Mouse (Mus musculus) adrenal gland, adult 18-20 months (tissue): Measurements from ENCODE around the gene 4930558C23Rik. TPM values are rescaled to one million over a fixed set of nuclear protein-coding genes. Genes with fewer than 3 reads are reported as not detected.
"Not testable (repeated sequence)": the region's sequence is repeated elsewhere in the genome, so short reads cannot be mapped to it uniquely, and the experiment has no call there.

Experiments
- DNase-seq, 2 experiments: peaks; one replicate each; pipeline ENCODE4 v3.0.0; 2021 to 2022; ENCODE audit warnings: low spot score in 2 of 2
- total RNA-seq, 2 experiments: library from RNA; stranded (reverse); gene quantifications; 1 replicate in 1 of 2; 2 replicates in 1 of 2; pipeline ENCODE4 v1.2.3; 2021

The 4930558C23Rik gene
- total RNA-seq, 2 experiments from 2014 or later, result not detected

DNA sequence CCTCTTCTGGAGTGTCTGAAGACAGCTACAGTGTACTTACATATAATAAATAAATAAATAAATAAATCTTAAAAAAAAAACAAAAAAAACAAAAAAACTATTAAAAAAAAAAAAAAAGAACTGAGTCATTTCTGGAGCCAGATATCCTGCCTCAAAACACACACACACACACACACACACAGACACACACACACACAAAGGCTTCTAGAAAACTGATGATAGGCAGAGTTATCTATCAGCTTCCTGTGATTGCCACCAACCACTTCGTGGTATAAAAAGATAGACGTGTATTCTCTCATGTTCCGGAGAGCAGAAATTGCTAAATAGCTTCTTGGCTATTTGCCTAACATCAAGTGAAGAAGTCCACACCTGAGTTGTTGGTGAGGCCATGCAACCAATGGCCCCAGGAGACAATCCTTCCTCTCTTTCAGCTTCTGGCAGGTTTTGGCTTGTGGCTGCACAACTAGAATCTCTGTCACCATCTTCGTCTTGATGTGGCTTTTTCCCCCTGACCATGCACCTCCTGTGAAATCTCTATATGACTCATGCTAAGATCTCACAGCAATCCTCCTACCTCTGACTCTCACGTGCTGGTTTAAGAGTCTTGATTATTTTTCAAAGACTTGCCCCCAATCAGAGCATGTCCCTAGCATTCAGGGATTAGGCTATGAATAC, 17.1 kb downstream of the 4930558C23Rik start:
- no peak for DNase-seq

DNA sequence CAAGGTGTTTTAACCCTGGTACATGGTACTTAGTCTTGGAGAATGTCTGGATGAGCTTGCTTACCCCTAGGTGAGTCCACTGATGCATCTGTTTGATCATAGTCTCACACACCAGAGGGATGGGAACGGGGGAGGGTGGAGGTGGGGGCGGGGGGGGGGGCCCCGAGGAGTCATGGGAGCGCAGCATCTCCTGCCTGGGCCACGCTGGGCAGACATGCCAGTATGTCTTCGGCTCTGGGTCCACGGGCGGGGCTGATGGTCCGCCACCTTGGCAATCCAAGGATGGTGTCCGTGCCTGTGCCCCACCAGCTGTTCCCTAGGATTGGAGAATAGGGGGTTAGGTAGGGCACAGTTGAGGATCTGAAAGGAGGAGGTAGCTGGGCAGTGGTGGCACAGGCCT, 29.4 kb downstream of the 4930558C23Rik start:
- no peak for DNase-seq

DNA sequence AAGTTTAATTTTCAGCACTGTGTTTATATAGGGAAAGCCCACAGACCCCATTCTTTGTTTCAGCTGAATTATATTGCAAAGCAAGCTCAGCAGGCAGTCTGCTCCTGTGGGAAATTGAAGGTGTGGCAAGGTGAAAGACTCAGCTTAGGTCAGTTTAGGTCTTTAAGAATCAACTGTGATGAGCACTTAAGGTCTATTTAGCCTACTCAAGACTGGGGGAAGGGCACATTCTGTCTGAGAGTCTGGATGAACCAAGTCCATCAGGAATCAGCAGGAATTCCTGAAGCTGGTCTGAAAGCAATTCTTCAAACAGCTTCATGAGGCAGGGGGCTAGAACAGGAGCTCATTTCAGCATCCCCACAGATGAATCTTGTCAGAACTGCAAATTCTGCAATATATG, 32.5 kb downstream of the 4930558C23Rik start:
- no peak for DNase-seq

DNA sequence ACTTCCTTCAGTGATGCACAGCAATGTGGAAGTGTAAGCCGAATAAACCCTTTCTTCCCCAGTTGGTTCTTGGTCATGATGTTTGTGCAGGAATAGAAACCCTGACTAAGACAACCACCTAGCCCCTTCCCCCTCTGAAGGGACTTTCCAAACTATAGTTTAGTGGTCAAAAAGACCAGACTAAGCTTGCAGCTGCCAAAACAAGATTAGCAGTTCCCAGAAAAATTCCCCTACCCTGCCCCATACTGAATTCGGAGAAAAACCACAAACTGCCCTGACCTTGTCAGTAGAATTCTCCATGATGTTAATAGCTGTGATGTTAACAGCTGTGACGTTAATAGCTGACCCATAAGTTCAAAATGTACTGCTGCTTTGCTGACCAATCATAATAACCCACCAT, 42.4 kb downstream of the 4930558C23Rik start:
- DNase-seq, result not testable (repeated sequence)

DNA sequence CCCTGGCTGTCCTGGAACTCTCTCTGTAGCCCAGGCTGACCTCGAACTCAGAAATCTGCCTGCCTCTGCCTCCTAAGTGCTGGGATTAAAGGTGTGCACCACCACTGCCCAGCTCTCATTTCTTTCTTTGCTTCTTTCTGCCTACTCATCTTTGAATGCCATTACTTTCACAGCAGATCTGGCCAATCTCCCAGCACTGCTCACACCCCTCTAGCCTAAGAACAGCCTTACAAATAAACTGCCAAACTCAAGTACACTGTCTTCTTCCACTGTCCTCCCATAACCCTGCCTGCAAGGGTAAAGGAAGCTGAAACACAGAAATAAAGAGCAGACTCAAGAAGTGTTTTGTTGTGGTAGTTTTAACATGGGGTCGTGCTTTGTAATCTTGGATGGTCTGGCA, 44.9 kb downstream of the 4930558C23Rik start:
- no peak for DNase-seq

DNA sequence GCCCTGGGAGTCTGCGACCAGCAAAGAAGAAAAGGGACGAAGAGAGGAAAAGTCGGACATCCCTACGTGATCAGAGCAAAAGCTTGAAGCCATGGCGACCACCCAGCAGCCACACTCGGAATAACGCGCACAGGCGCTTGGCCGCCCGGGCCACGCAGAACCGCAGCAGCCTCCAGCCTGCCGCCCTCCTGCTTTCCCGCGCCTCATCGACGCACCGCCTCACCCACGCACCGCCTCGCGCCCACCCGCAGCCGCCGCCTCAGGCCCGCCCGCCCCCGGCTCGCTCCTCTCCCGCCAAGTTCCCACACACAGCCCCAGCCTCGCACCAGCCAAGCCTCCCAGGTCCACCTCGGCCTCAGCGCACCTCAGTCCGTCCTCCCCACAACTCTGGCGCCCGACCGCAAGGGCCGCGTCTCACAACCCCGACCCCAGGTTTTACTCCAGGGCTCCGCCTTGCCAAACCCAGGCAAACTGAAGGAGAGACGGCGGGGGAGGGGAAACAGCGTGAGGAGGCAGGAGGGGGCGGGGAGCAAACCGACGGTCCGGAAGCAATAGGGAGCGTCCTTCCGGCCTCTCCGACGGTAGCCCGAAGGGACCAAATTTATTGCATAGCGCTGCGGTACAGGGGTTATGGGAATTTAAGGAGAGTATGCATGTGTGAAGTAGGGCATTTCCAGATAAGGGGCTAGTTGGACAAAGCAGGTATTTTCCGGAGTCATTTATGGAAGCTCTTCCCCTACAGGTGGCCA, 45.8 kb downstream of the 4930558C23Rik start, which contains the start of gene Setdb1:
TSS of gene Setdb1 (minus strand) at position 502 of the 749 bp plus-strand sequence.
- DNase-seq, result peak; percentile 95

DNA sequence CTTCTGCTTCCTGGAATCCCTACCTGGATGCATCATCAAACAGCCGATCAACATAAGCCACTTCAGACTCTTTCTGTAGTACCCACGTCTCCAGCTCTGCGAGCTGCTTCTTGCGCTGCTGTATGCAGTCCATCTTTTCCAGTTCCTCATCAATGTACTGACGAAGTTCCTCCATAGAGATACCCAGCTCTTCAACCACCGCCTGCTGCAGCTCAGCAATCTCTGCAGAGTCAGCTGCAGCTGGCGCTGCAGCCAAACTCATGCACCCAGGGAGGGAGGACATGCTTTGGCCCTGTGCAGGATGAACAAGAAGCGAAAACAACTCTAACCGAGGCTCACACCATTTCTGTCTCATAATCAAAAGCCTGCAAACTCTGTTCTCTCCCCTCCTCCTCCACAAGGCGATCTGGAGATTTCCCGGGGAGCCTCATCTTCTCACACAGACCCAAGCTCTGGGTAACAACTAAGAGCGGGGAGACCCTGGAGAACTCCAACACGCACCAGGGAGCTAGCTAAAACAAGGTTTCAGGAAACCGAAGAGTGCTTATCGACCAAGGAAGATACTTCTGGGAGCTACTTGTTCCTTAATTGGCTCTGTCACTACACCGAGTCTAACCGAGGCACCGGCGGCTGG, 46.6 kb downstream of the 4930558C23Rik start:
- DNase-seq, result not testable (repeated sequence)

DNA sequence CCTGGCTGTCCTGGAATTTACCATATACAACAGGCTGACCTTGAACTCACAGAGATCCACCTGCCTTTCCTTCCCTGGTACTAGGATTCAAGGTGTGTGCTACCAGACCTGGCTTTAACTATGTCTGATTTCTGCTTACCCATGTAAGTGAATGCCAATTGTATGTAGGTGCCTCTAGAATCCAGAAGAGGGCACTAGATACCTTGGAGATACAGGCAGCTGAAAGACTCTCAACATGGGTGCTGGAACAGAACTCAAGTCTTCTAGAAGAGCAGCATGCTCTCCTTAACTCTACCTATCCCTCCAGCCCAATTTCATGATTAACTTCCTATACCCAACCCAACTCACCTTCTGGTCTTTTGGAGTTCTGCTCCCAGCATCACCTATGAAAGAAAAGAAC, 53.1 kb downstream of the 4930558C23Rik start:
- DNase-seq, result no peak

DNA sequence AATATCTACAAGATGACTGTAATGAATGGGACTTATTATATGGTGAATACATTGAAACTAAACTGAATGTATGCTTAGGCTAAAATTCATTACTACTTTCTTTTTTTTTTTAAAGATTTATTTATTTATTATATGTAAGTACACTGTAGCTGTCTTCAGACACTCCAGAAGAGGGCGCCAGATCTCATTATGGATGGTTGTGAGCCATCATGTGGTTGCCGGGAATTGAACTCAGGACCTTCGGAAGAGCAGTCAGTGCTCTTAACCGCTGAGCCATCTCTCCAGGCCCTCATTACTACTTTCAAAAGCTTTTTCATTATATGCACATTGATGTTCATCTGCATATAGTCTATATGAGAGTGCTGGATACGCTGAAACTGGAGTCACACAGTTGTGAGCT, 54.3 kb downstream of the 4930558C23Rik start:
- not testable (repeated sequence) for DNase-seq

DNA sequence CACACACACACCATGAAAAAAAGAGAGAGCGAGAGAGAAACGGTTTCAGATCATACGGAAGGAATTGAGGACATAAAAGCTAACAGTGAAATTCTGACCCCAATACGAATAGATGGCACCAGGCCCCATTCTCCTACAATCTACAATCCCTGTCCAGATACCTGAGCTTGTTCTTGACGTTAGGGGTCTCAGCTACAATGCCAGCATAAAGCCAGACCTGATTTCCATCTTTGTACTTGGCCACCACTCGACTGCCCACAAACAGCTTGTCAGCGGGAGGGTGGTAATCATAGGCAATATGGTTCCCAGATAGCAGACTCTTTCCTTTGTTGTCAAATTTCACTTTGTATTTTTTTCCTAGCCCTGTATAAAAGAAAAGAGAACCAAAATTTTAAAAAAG, 56.2 kb downstream of the 4930558C23Rik start:
- no peak for DNase-seq

DNA sequence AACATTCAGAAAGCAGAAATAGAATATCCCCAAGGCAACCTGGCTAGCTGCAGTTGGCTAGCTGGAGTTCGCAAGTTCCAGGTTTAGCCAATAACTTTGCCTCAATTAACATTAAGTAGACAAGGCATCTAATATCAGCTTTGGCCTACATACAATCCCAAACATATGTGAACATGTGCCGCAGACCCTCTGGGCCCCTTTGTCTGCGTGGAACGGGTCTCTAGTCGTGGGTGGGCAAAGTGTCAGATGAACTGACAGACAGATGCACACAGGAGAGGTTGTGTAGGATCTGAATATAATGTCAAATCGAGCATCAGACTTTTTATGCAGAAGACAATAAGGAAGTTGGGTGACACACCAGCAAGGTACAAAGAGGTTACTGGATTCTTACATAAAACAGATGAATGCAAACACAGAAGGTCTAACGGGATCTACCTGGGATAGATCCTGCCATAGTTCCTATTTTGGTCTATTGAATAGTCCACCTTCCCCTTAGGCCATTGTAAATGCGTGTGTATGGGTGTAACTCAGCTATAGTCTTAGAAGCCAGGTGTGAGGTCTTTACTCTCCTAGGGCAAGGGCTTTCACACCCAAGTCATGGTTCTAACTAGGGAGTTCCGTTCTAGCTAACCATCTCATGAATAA, 59.2 kb downstream of the 4930558C23Rik start:
- not testable (repeated sequence) for DNase-seq

DNA sequence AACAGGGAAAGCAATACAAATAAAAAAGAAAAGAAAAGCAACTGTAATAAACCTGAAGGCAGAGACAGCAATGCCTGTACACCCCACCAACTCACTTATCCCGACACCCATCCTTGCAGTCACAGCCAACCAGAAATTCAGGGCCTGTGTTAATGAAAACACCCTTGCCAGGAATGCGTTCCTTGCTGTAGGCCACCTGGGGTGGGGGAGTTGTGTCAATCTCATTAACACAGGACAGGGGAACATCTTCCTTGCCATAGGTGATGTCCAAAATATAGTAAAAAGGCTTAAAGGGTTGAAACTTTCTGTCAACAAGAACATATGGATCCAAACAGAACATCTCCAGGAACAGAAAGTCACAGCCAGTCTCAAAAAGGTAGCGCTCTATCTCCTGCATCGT, 64.4 kb downstream of the 4930558C23Rik start:
- DNase-seq, result no peak

DNA sequence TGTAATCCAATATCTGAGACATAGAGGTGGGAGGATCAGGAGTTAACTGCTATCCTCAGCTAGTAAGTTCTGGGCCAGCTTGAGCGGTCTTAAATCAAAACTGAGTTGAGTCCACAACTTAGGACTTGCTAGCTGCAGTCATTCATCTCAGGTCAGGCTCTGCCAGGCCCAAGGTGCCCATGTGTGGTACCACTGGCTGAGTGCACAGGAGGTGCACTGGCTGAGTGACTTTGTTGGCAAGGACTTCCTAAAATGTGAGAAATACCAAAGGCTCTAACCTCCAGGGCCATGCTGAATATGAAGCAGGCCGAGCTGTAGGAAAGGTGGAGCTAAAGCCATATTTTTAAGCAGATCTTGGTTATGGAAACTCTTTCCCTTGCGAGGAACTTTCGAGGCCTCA, 65.3 kb downstream of the 4930558C23Rik start:
- no peak for DNase-seq

Other genes with a start within 250 kb of the 4930558C23Rik start
- gene Sema6c, start 242.4 kb downstream of the 4930558C23Rik start, total RNA-seq, result 1 to 10 TPM; 1.6 to 2.5 TPM
- 10 to 100 TPM; 21.4 to 22.1 TPM for gene Gabpb2, start 184.9 kb downstream of the 4930558C23Rik start, total RNA-seq
- 10 to 100 TPM; 62.8 to 75.0 TPM for gene Cdc42se1, start 174.1 kb downstream of the 4930558C23Rik start, total RNA-seq
- 1 to 10 TPM; 5.9 to 6.2 TPM for gene Mllt11, start 170.7 kb downstream of the 4930558C23Rik start, total RNA-seq
- gene Gm128, start 161.2 kb downstream of the 4930558C23Rik start, total RNA-seq, result under 1 TPM; 0.17 to 0.26 TPM
- not detected for gene Bnipl, start 151.6 kb downstream of the 4930558C23Rik start, total RNA-seq
- 100 to 1,000 TPM in 1 of 2 experiments, 10 to 100 TPM in 1; 75.5 to 124 TPM for gene Mindy1, start 121.5 kb downstream of the 4930558C23Rik start, total RNA-seq
- 10 to 100 TPM; 20.1 to 21.9 TPM for gene Prune1, start 120.8 kb downstream of the 4930558C23Rik start, total RNA-seq
- gene Anxa9, start 95.7 kb downstream of the 4930558C23Rik start, total RNA-seq, result 1 to 10 TPM; 1.4 to 1.7 TPM
- 100 to 1,000 TPM; 191 to 231 TPM for gene Cers2, start 88.0 kb downstream of the 4930558C23Rik start, total RNA-seq
- gene Setdb1, start 45.6 kb downstream of the 4930558C23Rik start, total RNA-seq, result 10 to 100 TPM; 20.0 to 25.2 TPM
- gene Arnt, start 31.5 kb upstream of the 4930558C23Rik start, total RNA-seq, result 10 to 100 TPM; 50.1 to 60.5 TPM
- 1 to 10 TPM; 5.0 to 5.9 TPM for gene Ctsk, start 96.4 kb upstream of the 4930558C23Rik start, total RNA-seq
- 100 to 1,000 TPM in 1 of 2 experiments, 10 to 100 TPM in 1; 71.3 to 153 TPM for gene Ctss, start 123.9 kb upstream of the 4930558C23Rik start, total RNA-seq
- gene Hormad1, start 156.8 kb upstream of the 4930558C23Rik start, total RNA-seq, result not detected
- gene Golph3l, start 186.1 kb upstream of the 4930558C23Rik start, total RNA-seq, result 10 to 100 TPM; 32.6 to 37.1 TPM
- 100 to 1,000 TPM in 1 of 2 experiments, 10 to 100 TPM in 1; 92.9 to 105 TPM for gene Ensa, start 222.2 kb upstream of the 4930558C23Rik start, total RNA-seq